ENCODE assay signal across 25 mouse cellular contexts in genomic region chr11:36080766-36081165, GRCm38 (mm10).
DNase-seq lines count a peak whose midpoint lies in the region; ATAC-seq and TF ChIP-seq lines count a peak whose summit lies in the region.
"Had no signal": no experiment of that assay in that cellular context is flagged by ENCODE, and none has a peak within 500 bp of the region (broad histone marks: within the 10 kb centered on the region; RNA-seq: fewer than 3 reads in every experiment).

No protein-coding gene starts in this region.

- no peak overlapping the region for H3K4me3 ChIP-seq in neural tube, embryonic 15.5 days (replicated peaks)
- no peak overlapping the region for H3K4me3 ChIP-seq in hindbrain, postnatal 0 days (ENCODE audit: low read length)
- no peak overlapping the region for H3K4me3 ChIP-seq in intestine, embryonic 16.5 days (ENCODE audit: low read length)
- H3K4me3 ChIP-seq: embryonic facial prominence, embryonic 15.5 days; heart, embryonic 13.5 days; left cerebral cortex, adult 2 months; liver, embryonic 13.5 days; neural tube, embryonic 13.5 days had no signal

- no peaks in the 10 kb centered on the region for H3K36me3 ChIP-seq in neural tube, embryonic 15.5 days
- H3K36me3 ChIP-seq in hindbrain, postnatal 0 days (ENCODE audit: insufficient read depth, low read length), result 0 out of 2 replicates have a peak, but pooled peaks cover 4% of the 10 kb centered on the region
- H3K36me3 ChIP-seq in intestine, embryonic 16.5 days (ENCODE audit: control insufficient read depth, insufficient read depth, low read length), result no peaks in the 10 kb centered on the region
- H3K36me3 ChIP-seq: embryonic facial prominence, embryonic 15.5 days; heart, embryonic 13.5 days; liver, embryonic 13.5 days; neural tube, embryonic 13.5 days had no signal

- no peak overlapping the region for H3K4me2 ChIP-seq in neural tube, embryonic 15.5 days
- no peak overlapping the region for H3K4me2 ChIP-seq in hindbrain, postnatal 0 days (ENCODE audit: low read depth, low read length)
- no peak overlapping the region for H3K4me2 ChIP-seq in intestine, embryonic 16.5 days (ENCODE audit: low read depth, low read length)
- H3K4me2 ChIP-seq: embryonic facial prominence, embryonic 15.5 days; heart, embryonic 13.5 days; liver, embryonic 13.5 days; neural tube, embryonic 13.5 days had no signal

- H3K27ac ChIP-seq in neural tube, embryonic 15.5 days (replicated peaks), result 0 out of 2 replicates have a peak overlapping the region, but pooled peaks have one; percentile 6
- 0 out of 2 replicates have a peak overlapping the region, but pooled peaks have one; percentile 15 for H3K27ac ChIP-seq in hindbrain, postnatal 0 days
- H3K27ac ChIP-seq in intestine, embryonic 16.5 days (ENCODE audit: low read length), result no peak overlapping the region
- H3K27ac ChIP-seq: embryonic facial prominence, embryonic 15.5 days; heart, embryonic 13.5 days; left cerebral cortex, adult 2 months; liver, embryonic 13.5 days; neural tube, embryonic 13.5 days had no signal

- DNase-seq in frontal cortex, postnatal 10 days (ENCODE audit: low spot score in 2 of 2), result no peak
- DNase-seq in neural tube, embryonic 10.5 days (ENCODE audit: extremely low spot score, low spot score), result no peak
- no peak for DNase-seq in hindbrain, postnatal 0 days (ENCODE audit: low spot score)
- DNase-seq in lung, postnatal 14 days, result no peak
- DNase-seq: adrenal gland, postnatal 10 days; B cell, adult 2 months; cerebellum, adult 9-10 months; gastrocnemius, postnatal 25 days; heart, adult 18-20 months; heart, postnatal 14 days; kidney, adult 2 months; kidney, postnatal 10 days; liver, embryonic 13.5 days; lung, adult 2 months; right cerebral cortex, adult 18-20 months; thymus, adult 18-20 months; thymus, postnatal 36 days had no signal

- no peaks in the 10 kb centered on the region for H3K9me3 ChIP-seq in neural tube, embryonic 15.5 days (replicated peaks)
- H3K9me3 ChIP-seq in hindbrain, postnatal 0 days (ENCODE audit: low read length), result no peaks in the 10 kb centered on the region
- no peaks in the 10 kb centered on the region for H3K9me3 ChIP-seq in intestine, embryonic 16.5 days (ENCODE audit: control insufficient read depth, low read length)
- H3K9me3 ChIP-seq: embryonic facial prominence, embryonic 15.5 days; heart, embryonic 13.5 days; liver, embryonic 13.5 days; neural tube, embryonic 13.5 days had no signal

- no peak for TF ChIP-seq CTCF in hindbrain, postnatal 0 days (IDR thresholded peaks at IDR 0.05; ENCODE audit: low read depth)

- 59% methylated on average over 11 of the region's 11 CpGs for WGBS in neural tube, embryonic 15.5 days
- WGBS in hindbrain, postnatal 0 days, result 59% methylated on average over 11 of the region's 11 CpGs
- 71% methylated on average over 11 of the region's 11 CpGs for WGBS in intestine, embryonic 16.5 days

- H3K9ac ChIP-seq in neural tube, embryonic 15.5 days (replicated peaks), result no peak overlapping the region
- no peak overlapping the region for H3K9ac ChIP-seq in hindbrain, postnatal 0 days (replicated peaks; ENCODE audit: low read length)
- H3K9ac ChIP-seq in intestine, embryonic 16.5 days (ENCODE audit: low read depth, low read length), result no peak overlapping the region
- H3K9ac ChIP-seq: embryonic facial prominence, embryonic 15.5 days; heart, embryonic 13.5 days; liver, embryonic 13.5 days; neural tube, embryonic 13.5 days had no signal

- ATAC-seq in frontal cortex, adult (ENCODE audit: low TSS enrichment), result peak; percentile 66
- ATAC-seq in neural tube, embryonic 15.5 days (ENCODE audit: low FRiP score), result peak; percentile 12; the same call in 1 of the 2 replicates
- ATAC-seq in hindbrain, postnatal 0 days, result 0 out of 2 replicates have a peak, but pooled peaks have one; percentile 5
- ATAC-seq in intestine, embryonic 16.5 days, result no peak
- ATAC-seq: inflammation-experienced regulatory T-cells, adult 6 months had no signal

- H3K27me3 ChIP-seq in neural tube, embryonic 15.5 days (replicated peaks), result no peaks in the 10 kb centered on the region
- no peaks in the 10 kb centered on the region for H3K27me3 ChIP-seq in hindbrain, postnatal 0 days (ENCODE audit: insufficient read depth, low read length)
- H3K27me3 ChIP-seq in intestine, embryonic 16.5 days (replicated peaks; ENCODE audit: control insufficient read depth, insufficient read depth, low read length), result no peaks in the 10 kb centered on the region
- H3K27me3 ChIP-seq: embryonic facial prominence, embryonic 15.5 days; heart, embryonic 13.5 days; liver, embryonic 13.5 days; neural tube, embryonic 13.5 days had no signal

- peaks cover 12% of the 10 kb centered on the region for H3K4me1 ChIP-seq in neural tube, embryonic 15.5 days
- H3K4me1 ChIP-seq in hindbrain, postnatal 0 days (ENCODE audit: insufficient read depth, low read length), result peaks cover 17% of the 10 kb centered on the region
- H3K4me1 ChIP-seq in intestine, embryonic 16.5 days (ENCODE audit: control insufficient read depth, insufficient read depth, low read length), result no peaks in the 10 kb centered on the region
- H3K4me1 ChIP-seq: heart, embryonic 13.5 days; liver, embryonic 13.5 days had no signal
